Mouse (Mus musculus) left cerebral cortex, adult 2 months (tissue): ENCODE measurements around the gene Arih1. TPM values are rescaled to one million over a fixed set of nuclear protein-coding genes. Genes with fewer than 3 reads are reported as not detected.
"Not testable (repeated sequence)": the region's sequence is repeated elsewhere in the genome, so short reads cannot be mapped to it uniquely, and the experiment has no call there.

Experiments used
- DNase-seq, 2 experiments: peaks; one replicate each; pipeline ENCODE4 v3.0.0; 2021 to 2022; ENCODE audit warnings: low spot score in 2 of 2, mixed read lengths in 1 of 2; ENCODE audit errors: extremely low spot score in 1 of 2
- H3K27ac ChIP-seq: fragments of 200-600 bp; 2 replicates; pipeline ENCODE4 v1.8.1; 2022
- H3K4me3 ChIP-seq: fragments of 200-600 bp; 2 replicates; pipeline ENCODE4 v1.8.1; 2022
- CTCF ChIP-seq: fragments of 200-600 bp; IDR thresholded peaks from 2 replicates; pipeline ENCODE4 v1.8.1; 2022; ENCODE audit warnings: antibody characterized with exemption, mild to moderate bottlenecking, moderate library complexity
- intact Hi-C: fragments of 180-260 bp; cut with DNase I; formaldehyde crosslinking; loops from one replicate; pipeline ENCODE4 v1.15.1; 2025
- total RNA-seq, 2 experiments: library from RNA; stranded (reverse); gene quantifications; 2 replicates each; pipeline ENCODE4 v1.2.3; 2021

Gene Arih1
- total RNA-seq, 2 experiments from 2014 or later = 118 to 130 TPM

GRCm38 (mm10) chr9:59457671-59458070 lies 28.7 kb downstream of the Arih1 start:
- H3K27ac ChIP-seq = no peak overlapping the region
- no peak for DNase-seq
- intact Hi-C loops = no loop called here
- no peak overlapping the region for H3K4me3 ChIP-seq
- TF ChIP-seq CTCF = no peak

- Histone ChIP-seq H3K27ac (no peak overlapping the region), H3K4me3 (no peak overlapping the region)
- TF ChIP-seq CTCF = no peak
- intact Hi-C loops = no loop called here
- no peak for DNase-seq
Observed at GRCm38 (mm10) chr9:59455404-59456068, 30.9 kb downstream of the Arih1 start.

- no peak for TF ChIP-seq CTCF
- DNase-seq = no peak
Observed at GRCm38 (mm10) chr9:59433729-59434128, 52.7 kb downstream of the Arih1 start.

GRCm38 (mm10) chr9:59431626-59432025 lies 54.8 kb downstream of the Arih1 start:
- TF ChIP-seq CTCF = no peak
- Histone ChIP-seq H3K27ac (no peak overlapping the region), H3K4me3 (no peak overlapping the region)
- intact Hi-C loops = loop anchor here (5.0 kb wide), 1 partner anchor 121 kb away; no protein-coding TSS in a partner anchor
- DNase-seq = no peak

More at GRCm38 (mm10) chr9:59433729-59434128, 52.7 kb downstream of the Arih1 start:
- Histone ChIP-seq H3K4me3 (no peak overlapping the region), H3K27ac (no peak overlapping the region)
- intact Hi-C loops = loop anchor here (5.0 kb wide), 1 partner anchor 119 kb away; no protein-coding TSS in a partner anchor

- no peak for TF ChIP-seq CTCF
- no peak for DNase-seq
- H3K4me3 ChIP-seq = no peak overlapping the region
- H3K27ac ChIP-seq = no peak overlapping the region
- intact Hi-C loops = no loop called here
Observed at GRCm38 (mm10) chr9:59420487-59420886, 65.9 kb downstream of the Arih1 start.

GRCm38 (mm10) chr9:59407271-59407670 lies 79.1 kb downstream of the Arih1 start:
- TF ChIP-seq CTCF = no peak
- DNase-seq = no peak
- Histone ChIP-seq H3K4me3 (no peak overlapping the region), H3K27ac (no peak overlapping the region)
- intact Hi-C loops = no loop called here

GRCm38 (mm10) chr9:59389086-59389485 lies 97.3 kb downstream of the Arih1 start:
- no peak overlapping the region for H3K4me3 ChIP-seq
- DNase-seq = no peak
- intact Hi-C loops = no loop called here
- no peak for TF ChIP-seq CTCF
- no peak overlapping the region for H3K27ac ChIP-seq

- H3K27ac ChIP-seq = no peak overlapping the region
- no peak for TF ChIP-seq CTCF
- H3K4me3 ChIP-seq = no peak overlapping the region
- intact Hi-C loops = no loop called here
- DNase-seq = no peak
Observed at GRCm38 (mm10) chr9:59388311-59388710, 98.1 kb downstream of the Arih1 start.

- intact Hi-C loops = no loop called here
- no peak for TF ChIP-seq CTCF
- DNase-seq = no peak
- Histone ChIP-seq H3K27ac (no peak overlapping the region), H3K4me3 (no peak overlapping the region)
Observed at GRCm38 (mm10) chr9:59387461-59387860, 99.0 kb downstream of the Arih1 start.

GRCm38 (mm10) chr9:59375626-59376025 lies 110.8 kb downstream of the Arih1 start:
- no peak overlapping the region for H3K4me3 ChIP-seq
- no peak for TF ChIP-seq CTCF
- intact Hi-C loops = no loop called here
- DNase-seq = no peak
- no peak overlapping the region for H3K27ac ChIP-seq

- H3K27ac ChIP-seq = no peak overlapping the region
- TF ChIP-seq CTCF = no peak
- intact Hi-C loops = no loop called here
- DNase-seq = no peak
- no peak overlapping the region for H3K4me3 ChIP-seq
Observed at GRCm38 (mm10) chr9:59369646-59370045, 116.8 kb downstream of the Arih1 start.

- Histone ChIP-seq H3K27ac (no peak overlapping the region), H3K4me3 (no peak overlapping the region)
- TF ChIP-seq CTCF = no peak
- no peak for DNase-seq
- intact Hi-C loops = no loop called here
Observed at GRCm38 (mm10) chr9:59369220-59369619, 117.2 kb downstream of the Arih1 start.

- DNase-seq, H3K4me3 ChIP-seq, H3K27ac ChIP-seq, intact Hi-C loops: not testable (repeated sequence)
Observed at GRCm38 (mm10) chr9:59360487-59360886, 125.9 kb downstream of the Arih1 start.

- intact Hi-C loops = loop anchor here (5.0 kb wide), 1 partner anchor 224 kb away; no protein-coding TSS in a partner anchor
- not testable (repeated sequence) for DNase-seq, H3K27ac ChIP-seq, H3K4me3 ChIP-seq
Observed at GRCm38 (mm10) chr9:59358041-59358440, 128.4 kb downstream of the Arih1 start.
